Mouse (Mus musculus): ENCODE data around the gene Hexim2. TPM values are rescaled to one million over a fixed set of nuclear protein-coding genes. Genes with fewer than 3 reads are reported as not detected.

Gene Hexim2
- total RNA-seq, 2 experiments from 2014 or later = 3.8 to 13.0 TPM

Other genes with a start within 250 kb of the Hexim2 start
- gene Fam187a, start 247.3 kb upstream of the Hexim2 start, total RNA-seq (2015; ENCODE audit: low replicate concordance) = not detected in 2 replicates
- gene Fam187a, start 247.3 kb upstream of the Hexim2 start, total RNA-seq (2017; ENCODE audit: low replicate concordance) = not detected in 2 replicates
- 31.0 and 38.9 TPM in 2 replicates for gene Gfap, start 231.5 kb upstream of the Hexim2 start, total RNA-seq (2015; ENCODE audit: low replicate concordance)
- 56.2 and 59.8 TPM in 2 replicates for gene Gfap, start 231.5 kb upstream of the Hexim2 start, total RNA-seq (2017; ENCODE audit: low replicate concordance)
- gene Kif18b, start 207.3 kb upstream of the Hexim2 start, total RNA-seq (2015; ENCODE audit: low replicate concordance) = 174 and 202 TPM in 2 replicates
- 136 and 165 TPM in 2 replicates for gene Kif18b, start 207.3 kb upstream of the Hexim2 start, total RNA-seq (2017; ENCODE audit: low replicate concordance)
- gene C1ql1, start 185.7 kb upstream of the Hexim2 start, total RNA-seq (2015; ENCODE audit: low replicate concordance) = not detected in 2 replicates
- gene C1ql1, start 185.7 kb upstream of the Hexim2 start, total RNA-seq (2017; ENCODE audit: low replicate concordance) = not detected in 2 replicates
- gene Nmt1, start 104.2 kb upstream of the Hexim2 start, total RNA-seq (2015; ENCODE audit: low replicate concordance) = 25.2 and 31.0 TPM in 2 replicates
- gene Nmt1, start 104.2 kb upstream of the Hexim2 start, total RNA-seq (2017; ENCODE audit: low replicate concordance) = 27.1 and 35.8 TPM in 2 replicates
- 6.8 and 13.4 TPM in 2 replicates for gene Dcakd, start 104.1 kb upstream of the Hexim2 start, total RNA-seq (2015; ENCODE audit: low replicate concordance)
- 4.4 and 10.7 TPM in 2 replicates for gene Dcakd, start 104.1 kb upstream of the Hexim2 start, total RNA-seq (2017; ENCODE audit: low replicate concordance)
- 1.4 TPM in 1 of 2 replicates, not detected in the other for gene Plcd3, start 30.8 kb upstream of the Hexim2 start, total RNA-seq (2015; ENCODE audit: low replicate concordance)
- gene Plcd3, start 30.8 kb upstream of the Hexim2 start, total RNA-seq (2017; ENCODE audit: low replicate concordance) = 3.1 TPM in 1 of 2 replicates, not detected in the other
- 13.4 and 21.6 TPM in 2 replicates for gene Acbd4, start 30.7 kb upstream of the Hexim2 start, total RNA-seq (2015; ENCODE audit: low replicate concordance)
- 25.6 and 60.5 TPM in 2 replicates for gene Acbd4, start 30.7 kb upstream of the Hexim2 start, total RNA-seq (2017; ENCODE audit: low replicate concordance)
- gene Hexim1, start 16.2 kb upstream of the Hexim2 start, total RNA-seq (2015; ENCODE audit: low replicate concordance) = 7.5 and 14.1 TPM in 2 replicates
- gene Hexim1, start 16.2 kb upstream of the Hexim2 start, total RNA-seq (2017; ENCODE audit: low replicate concordance) = 20.8 and 26.7 TPM in 2 replicates
- 33.2 and 49.9 TPM in 2 replicates for gene Fmnl1, start 38.7 kb downstream of the Hexim2 start, total RNA-seq (2015; ENCODE audit: low replicate concordance)
- 9.2 and 22.3 TPM in 2 replicates for gene Fmnl1, start 38.7 kb downstream of the Hexim2 start, total RNA-seq (2017; ENCODE audit: low replicate concordance)
- gene 1700023F06Rik, start 76.1 kb downstream of the Hexim2 start, total RNA-seq (2015; ENCODE audit: low replicate concordance) = 6.3 TPM in 1 of 2 replicates, not detected in the other
- gene 1700023F06Rik, start 76.1 kb downstream of the Hexim2 start, total RNA-seq (2017; ENCODE audit: low replicate concordance) = not detected in 2 replicates
- gene Spata32, start 86.0 kb downstream of the Hexim2 start, total RNA-seq (2015; ENCODE audit: low replicate concordance) = not detected in 2 replicates
- gene Spata32, start 86.0 kb downstream of the Hexim2 start, total RNA-seq (2017; ENCODE audit: low replicate concordance) = not detected in 2 replicates
- 2.9 and 3.8 TPM in 2 replicates for gene Map3k14, start 135.0 kb downstream of the Hexim2 start, total RNA-seq (2015; ENCODE audit: low replicate concordance)
- 0.51 and 3.8 TPM in 2 replicates for gene Map3k14, start 135.0 kb downstream of the Hexim2 start, total RNA-seq (2017; ENCODE audit: low replicate concordance)
- gene Arhgap27, start 231.3 kb downstream of the Hexim2 start, total RNA-seq (2015; ENCODE audit: low replicate concordance) = 2.1 and 7.6 TPM in 2 replicates
- gene Arhgap27, start 231.3 kb downstream of the Hexim2 start, total RNA-seq (2017; ENCODE audit: low replicate concordance) = 3.0 and 4.8 TPM in 2 replicates